Mouse (Mus musculus) CD4-positive, CD25-positive, alpha-beta regulatory T cell, adult 4 months (primary cell): Measurements from ENCODE around the gene Bnip2. TPM values are rescaled to one million over a fixed set of nuclear protein-coding genes. Genes with fewer than 3 reads are reported as not detected.
"Not testable (repeated sequence)": the region's sequence is repeated elsewhere in the genome, so short reads cannot be mapped to it uniquely, and the experiment has no call there.

Experiments used
- ATAC-seq: one replicate; pipeline ENCODE4 v1.8.0; 2017
- polyA plus RNA-seq, 2 experiments: library from polyadenylated mRNA; unstranded; fragments of 100-300 nt; shearing (Covaris generic); gene quantifications; one replicate each; pipeline ENCODE4 v1.2.1; 2017

The Bnip2 gene
- polyA plus RNA-seq, 2 experiments from 2014 or later: 36.3 to 37.1 TPM

GRCm38 (mm10) chr9:70011537-70012407, 22.5 kb downstream of the Bnip2 start:
- no peak for ATAC-seq

- peak; percentile 92 for ATAC-seq
These were observed 23.2 kb downstream of the Bnip2 start, which contains the start of gene Gtf2a2 for GRCm38 (mm10) chr9:70012408-70012901. Gene Gtf2a2 (plus strand): TSS chr9:70012550.

GRCm38 (mm10) chr9:70015632-70016031, 26.4 kb downstream of the Bnip2 start:
- ATAC-seq: no peak

DNA sequence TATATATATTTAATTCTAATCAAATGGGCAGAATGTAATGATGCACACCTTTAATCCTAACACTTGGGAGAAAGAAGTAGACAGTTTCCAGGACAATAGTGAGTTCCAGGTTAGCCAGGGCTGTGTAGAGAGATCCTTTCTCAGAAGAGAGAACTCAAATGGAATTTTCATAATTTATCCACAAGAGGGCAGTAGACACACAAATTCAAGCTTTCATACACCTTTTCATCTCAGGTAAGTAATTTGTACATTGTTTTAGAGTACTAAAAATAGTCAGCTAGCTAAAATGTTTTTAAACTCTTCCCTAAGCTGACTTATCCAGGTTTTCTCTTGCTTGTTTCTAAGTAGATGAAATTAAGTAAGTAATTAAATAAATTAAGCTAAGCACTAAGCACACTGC, 29.6 kb downstream of the Bnip2 start:
- peak; percentile 75 for ATAC-seq

DNA sequence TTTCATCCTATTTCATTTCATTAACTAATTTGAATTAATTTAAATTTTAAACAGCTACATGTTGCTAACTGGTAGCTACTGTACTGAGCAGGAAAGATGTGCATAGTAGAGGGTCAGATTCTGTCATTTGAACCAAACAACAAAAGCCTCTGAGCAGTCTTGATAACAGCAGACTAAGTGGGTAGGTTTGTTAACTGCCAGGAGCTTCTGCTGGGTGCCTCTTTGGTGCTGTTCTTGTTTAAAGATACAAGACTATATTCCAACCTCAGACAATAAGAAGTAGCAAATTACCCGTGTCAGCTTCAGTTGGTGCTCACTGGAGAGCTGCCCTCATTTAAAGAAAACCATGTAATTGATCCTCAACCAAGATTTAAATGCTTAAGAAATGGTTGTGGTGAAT, 32.3 kb downstream of the Bnip2 start:
- ATAC-seq: no peak

DNA sequence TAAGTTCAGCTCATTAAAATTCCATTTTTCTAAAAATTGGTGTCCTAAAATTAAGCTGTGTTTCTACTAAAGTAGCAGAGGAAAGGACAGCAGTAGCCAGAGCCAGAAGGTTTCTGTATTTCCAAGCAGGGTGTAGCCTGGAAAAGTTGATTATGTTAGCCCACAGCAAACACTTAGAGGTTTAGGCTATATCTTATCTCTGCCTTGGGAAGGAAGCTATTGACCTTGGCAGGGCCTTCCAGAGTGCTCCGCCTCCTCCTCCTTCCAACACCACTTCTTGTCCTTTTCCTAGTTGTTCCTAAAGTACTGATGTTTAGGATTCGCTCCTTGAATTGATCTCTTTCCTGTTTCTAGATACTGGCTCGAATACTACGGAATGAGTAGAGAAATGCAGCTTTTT, 32.8 kb downstream of the Bnip2 start:
- ATAC-seq: no peak

DNA sequence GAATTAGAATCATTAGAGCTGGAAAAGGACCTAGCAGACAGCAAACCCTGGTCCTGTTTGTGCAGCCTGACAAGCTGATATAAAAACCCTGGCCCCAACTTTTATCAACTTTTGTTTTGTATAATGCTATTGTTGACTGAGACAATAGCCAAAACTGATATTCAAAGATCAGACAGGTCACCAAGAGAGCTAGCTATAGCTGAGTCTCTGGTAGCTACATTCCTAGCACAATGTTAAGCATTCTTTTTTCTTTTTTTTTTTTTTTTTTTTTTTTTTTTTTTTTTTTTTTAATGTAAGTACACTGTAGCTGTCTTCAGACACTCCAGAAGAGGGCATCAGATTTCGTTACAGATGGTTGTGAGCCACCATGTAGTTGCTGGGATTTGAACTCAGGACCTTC, 34.3 kb downstream of the Bnip2 start:
- not testable (repeated sequence) for ATAC-seq

- ATAC-seq: no peak
These were observed 35.4 kb downstream of the Bnip2 start for GRCm38 (mm10) chr9:70024648-70025047.

DNA sequence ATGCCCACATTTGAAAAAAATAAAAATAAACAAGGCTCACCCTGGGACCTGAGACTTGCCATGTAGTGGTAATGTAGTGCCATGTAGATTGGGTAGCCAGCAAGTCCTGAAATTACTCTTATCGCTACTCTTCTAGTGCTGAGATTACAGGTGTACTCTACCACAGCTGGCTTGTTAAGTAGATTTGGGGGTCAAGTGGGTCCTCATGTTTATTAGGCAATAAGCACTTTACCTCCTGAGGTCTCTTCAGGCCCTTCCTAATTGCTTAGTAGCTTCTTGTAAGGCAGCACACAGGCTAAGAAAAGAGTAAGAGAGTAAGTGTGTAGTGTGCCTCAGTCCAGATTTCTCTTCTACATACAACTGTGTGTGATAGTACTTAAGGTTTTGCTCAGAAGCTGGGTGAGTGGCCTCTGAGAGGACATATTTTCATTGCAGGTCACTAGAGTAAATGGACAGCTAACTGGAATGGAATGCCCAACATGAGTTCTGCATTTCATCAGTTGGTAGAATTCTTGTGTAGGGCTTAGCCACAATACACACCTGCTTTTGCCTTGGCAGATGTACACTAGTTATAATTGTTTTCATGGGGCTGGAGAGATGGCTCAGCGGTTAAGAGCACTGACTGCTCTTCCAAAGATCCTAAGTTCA, 36.2 kb downstream of the Bnip2 start:
- no peak for ATAC-seq

- no peak for ATAC-seq
These were observed 42.9 kb downstream of the Bnip2 start for GRCm38 (mm10) chr9:70032167-70032566.

DNA sequence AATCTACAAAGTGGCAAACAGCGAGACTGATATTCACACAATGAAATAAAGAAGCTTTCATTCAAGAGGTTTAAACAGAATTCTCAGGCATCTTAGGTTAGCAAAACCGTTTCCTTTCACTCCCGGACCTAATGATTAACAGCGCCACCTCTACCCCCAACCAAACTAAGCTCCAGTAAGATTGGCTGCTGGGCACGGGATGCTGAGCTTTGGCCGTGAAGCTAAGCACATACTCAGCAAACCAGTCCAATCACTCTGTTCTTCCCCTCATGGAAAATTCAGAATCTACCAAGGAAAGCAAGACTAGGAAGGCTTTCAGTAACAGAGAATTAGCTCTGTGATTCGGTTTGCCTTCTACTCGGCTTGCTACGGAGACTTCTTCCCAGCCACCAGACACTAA, 43.8 kb downstream of the Bnip2 start:
- ATAC-seq: no peak

DNA sequence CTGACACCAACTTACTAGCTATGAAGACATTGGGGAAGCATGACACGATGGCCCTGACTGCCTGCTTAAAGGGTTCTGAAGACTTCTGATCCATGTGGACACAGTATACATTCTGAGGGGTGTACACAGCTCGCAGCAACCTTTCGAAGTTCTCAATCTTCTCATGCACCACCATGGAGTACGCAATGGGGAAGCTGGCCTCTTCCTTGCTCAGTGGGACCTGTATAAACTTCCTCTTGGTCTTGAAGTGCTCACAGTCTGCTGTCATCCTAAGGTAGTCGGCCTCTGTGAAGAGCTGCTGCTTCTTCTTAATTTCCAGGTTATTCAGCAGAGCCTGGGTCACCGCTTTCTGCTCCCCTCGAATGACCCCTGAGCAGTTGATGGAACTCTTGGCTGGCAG, 45.4 kb downstream of the Bnip2 start:
- no peak for ATAC-seq

DNA sequence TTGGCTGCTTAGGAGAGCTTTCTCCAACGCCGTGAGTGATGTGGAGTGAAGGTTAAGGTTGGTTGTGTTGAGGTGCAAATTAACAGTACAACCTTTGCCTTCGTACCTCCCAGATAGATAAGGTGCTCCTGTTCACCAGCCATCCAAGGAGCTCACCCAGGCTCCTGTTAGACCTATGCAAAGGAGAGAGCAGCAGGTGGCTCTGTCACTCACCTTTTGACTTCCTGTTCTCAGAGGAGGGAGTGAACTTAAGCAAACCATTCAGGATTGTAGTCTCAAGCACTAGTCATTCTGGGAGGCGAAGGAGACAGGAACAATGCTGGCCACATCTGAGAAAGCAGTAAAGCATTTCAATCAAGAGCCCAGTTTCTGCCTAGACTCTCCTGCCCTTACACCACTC, 47.4 kb downstream of the Bnip2 start:
- ATAC-seq: no peak

DNA sequence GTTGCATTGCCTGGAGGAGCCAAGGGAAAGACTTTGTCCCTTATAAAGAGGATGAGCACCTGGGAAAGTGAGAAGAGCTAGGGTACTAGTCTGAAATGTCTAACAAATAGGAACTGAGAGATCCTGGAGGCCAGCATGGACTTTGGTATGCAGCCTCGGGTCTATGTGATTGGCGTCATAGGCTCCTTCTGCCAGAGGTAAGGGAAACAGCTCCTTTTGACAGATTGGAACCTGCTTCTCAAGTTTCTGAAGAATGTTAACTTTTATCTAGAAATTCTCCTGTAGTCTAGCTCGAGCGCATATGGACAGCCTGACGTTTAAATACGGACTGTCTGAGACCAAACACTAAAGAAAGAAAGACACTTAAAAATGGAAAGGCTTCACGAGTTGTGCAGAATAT, 48.7 kb downstream of the Bnip2 start, which contains the start of gene Gcnt3:
TSS of gene Gcnt3 (minus strand) at position 101 of the 400 bp plus-strand sequence.
- no peak for ATAC-seq

DNA sequence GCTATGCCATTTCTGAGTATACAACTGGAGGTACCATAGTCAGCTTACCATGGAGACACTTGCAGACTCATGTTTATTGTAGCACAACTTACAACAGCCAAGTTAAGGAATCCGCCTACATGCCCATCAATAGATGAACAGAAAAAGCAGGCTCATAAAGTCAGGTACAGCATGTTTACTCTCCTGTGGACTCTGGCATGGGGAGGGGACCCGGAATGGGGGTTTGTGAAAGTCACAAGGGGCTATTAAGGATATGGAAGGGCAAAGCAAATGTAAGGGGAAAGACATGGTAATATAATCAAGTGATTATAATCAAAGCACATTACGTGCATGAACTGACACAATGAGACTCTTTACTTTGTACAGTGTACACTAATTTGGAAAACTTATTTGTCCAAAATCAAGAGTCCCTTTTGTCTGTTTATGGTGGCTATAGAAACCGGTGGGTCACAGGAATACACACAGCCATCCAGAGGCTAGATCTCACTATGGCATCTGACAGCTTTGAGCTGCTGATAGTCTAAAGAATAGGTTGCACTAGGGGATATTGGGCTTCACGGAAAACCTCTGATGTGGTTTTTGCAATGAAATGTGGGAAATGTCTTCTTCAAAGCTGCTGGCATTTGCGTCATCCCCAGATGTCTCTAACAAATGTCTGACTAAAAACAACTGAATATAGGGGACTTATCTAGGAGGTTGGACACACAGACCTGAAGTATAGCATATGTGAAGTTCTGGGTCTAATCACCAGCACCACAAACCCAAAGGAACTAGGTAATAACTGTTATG, 50.5 kb downstream of the Bnip2 start:
- peak; percentile 47 for ATAC-seq

GRCm38 (mm10) chr9:70040570-70040969, 51.3 kb downstream of the Bnip2 start:
- no peak for ATAC-seq

DNA sequence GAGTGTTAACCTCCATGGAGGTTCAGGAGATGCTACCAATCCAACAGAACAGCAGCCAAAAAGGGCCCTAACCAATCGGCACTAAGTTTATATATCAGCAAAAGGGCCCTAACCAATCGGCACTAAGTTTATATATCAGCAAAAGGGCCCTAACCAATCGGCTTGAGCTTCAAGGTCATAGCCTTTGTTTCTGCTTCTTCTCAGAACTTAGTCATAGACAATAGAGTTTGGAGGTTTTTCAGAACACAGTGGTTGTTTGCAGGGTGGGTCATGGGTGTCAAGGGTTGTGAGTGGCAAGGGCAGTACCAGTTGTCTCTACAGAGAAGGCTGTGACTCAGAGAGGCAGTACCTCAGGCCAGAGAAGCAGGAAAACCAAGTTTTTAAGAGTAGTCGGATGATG, 52.9 kb downstream of the Bnip2 start:
- ATAC-seq: no peak

- ATAC-seq: no peak
These were observed 53.7 kb downstream of the Bnip2 start for GRCm38 (mm10) chr9:70042935-70043334.

DNA sequence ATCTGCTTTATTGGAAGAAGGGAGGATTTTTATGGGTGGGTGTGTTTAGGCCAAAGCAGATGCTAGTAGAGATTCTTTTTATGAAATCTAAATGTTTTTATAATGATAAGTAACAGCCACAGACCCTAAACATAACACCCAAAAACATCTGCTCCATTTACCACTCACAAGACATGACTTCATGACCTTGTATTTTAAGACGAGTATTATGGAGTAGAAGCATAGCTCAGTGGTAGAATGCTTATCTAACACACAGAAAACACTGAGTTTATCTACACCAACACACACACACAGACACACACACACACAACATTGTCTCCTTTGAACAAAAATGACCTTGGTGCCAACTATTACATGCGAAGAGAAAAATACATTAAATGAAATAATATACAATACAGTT, 55.6 kb downstream of the Bnip2 start:
- ATAC-seq: no peak

- ATAC-seq: no peak
These were observed 57.0 kb downstream of the Bnip2 start for GRCm38 (mm10) chr9:70046255-70046654.

DNA sequence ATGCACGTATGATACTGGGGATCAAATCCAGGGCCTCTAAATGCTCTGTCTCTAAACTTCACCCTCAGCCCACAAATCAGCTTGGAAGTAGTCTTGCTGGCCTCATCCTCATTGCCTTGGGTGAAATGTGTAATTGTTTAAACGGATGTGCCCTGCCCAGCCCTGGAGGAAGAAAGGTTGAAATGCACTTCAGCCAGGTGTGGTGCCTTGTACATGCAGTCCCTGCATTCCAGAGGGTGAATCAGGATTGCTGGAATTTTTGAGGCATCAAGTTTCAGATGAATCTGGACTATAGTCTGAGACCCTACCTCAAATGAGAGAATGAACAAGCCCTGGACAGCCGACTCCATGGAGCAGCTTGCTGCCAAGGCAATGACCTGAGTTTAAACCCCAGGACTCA, 58.6 kb downstream of the Bnip2 start:
- ATAC-seq: no peak

DNA sequence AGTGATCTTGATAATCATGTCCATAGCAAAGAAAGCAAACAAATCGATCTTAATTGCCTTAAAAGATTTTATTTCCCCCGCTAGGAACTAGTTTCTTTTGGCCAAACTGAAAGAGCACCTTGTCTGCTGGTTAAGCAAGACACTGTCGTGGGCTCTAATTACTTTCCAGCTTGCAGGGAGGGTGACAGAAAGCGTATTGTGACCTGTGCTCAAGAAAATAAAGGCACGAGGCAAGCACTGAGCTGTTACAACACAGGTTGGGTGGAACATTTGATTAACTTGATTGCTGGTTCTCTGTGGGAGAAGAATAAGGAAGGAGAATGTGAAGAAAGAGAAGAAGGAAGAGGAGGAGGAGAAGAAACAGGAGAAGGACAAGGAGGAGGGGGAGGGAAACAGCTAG, 59.0 kb downstream of the Bnip2 start:
- ATAC-seq: no peak
